Mouse (Mus musculus) liver, embryonic 14.5 days (tissue): ENCODE data around the gene Polr3gl. TPM values are rescaled to one million over a fixed set of nuclear protein-coding genes. Genes with fewer than 3 reads are reported as not detected.

Source experiments
- ATAC-seq: fragments of 200-750 bp; cut with Nextera tagmentation; 2 replicates; pipeline ENCODE4 v1.8.0; 2017; ENCODE audit warnings: moderate number of reproducible peaks, mild to moderate bottlenecking, moderate library complexity; ENCODE audit not compliant: insufficient read depth
- DNase-seq, 3 experiments: peaks; one replicate each; pipeline ENCODE4 v3.0.0-alpha.2; 2012 to 2013; ENCODE audit warnings: low read depth in 3 of 3, low spot score in 3 of 3
- H3K27ac ChIP-seq: fragments of 300-500 bp; sonication (generic); 2 replicates; pipeline ENCODE4 v1.5.1; 2014; ENCODE audit warnings: moderate library complexity, mild to moderate bottlenecking, control low read depth, inconsistent platforms
- H3K27me3 ChIP-seq: fragments of 300-500 bp; sonication (generic); 2 replicates; pipeline ENCODE4 v1.6.1; 2014; ENCODE audit warnings: mild to moderate bottlenecking, low read length, moderate library complexity; ENCODE audit not compliant: control insufficient read depth, insufficient read depth
- H3K36me3 ChIP-seq: fragments of 300-500 bp; sonication (generic); replicated peaks from 2 replicates; pipeline ENCODE4 v1.6.1; 2014; ENCODE audit warnings: low read depth; ENCODE audit not compliant: control insufficient read depth, insufficient read depth
- H3K4me1 ChIP-seq, 2 experiments: fragments of 200-500 bp in 1 of 2; fragments of 300-500 bp in 1 of 2; sonication (generic) in 1 of 2; replicated peaks; 2 replicates each; pipeline ENCODE4 v1.6.1; 2012 to 2014; ENCODE audit warnings: antibody characterized with exemption in 1 of 2, inconsistent platforms in 1 of 2, low read length in 1 of 2; ENCODE audit not compliant: control insufficient read depth in 2 of 2, insufficient read depth in 2 of 2
- H3K4me2 ChIP-seq: fragments of 300-500 bp; sonication (generic); 2 replicates; pipeline ENCODE4 v1.6.1; 2014; ENCODE audit warnings: low read depth, mild to moderate bottlenecking, control low read depth, moderate library complexity
- H3K4me3 ChIP-seq, 2 experiments: fragments of 200-500 bp in 1 of 2; fragments of 300-500 bp in 1 of 2; sonication (generic) in 1 of 2; 2 replicates each; pipeline ENCODE4 v1.5.1; 2012 to 2014; ENCODE audit warnings: low read depth in 2 of 2, low read length in 2 of 2, mild to moderate bottlenecking in 2 of 2, control low read depth in 1 of 2, inconsistent platforms in 1 of 2, moderate library complexity in 1 of 2; ENCODE audit not compliant: insufficient read depth in 1 of 2
- H3K9ac ChIP-seq: fragments of 300-500 bp; sonication (generic); replicated peaks from 2 replicates; pipeline ENCODE4 v1.6.1; 2014; ENCODE audit warnings: mild to moderate bottlenecking, control low read depth, moderate library complexity
- H3K9me3 ChIP-seq: fragments of 300-500 bp; sonication (generic); 2 replicates; pipeline ENCODE4 v1.6.1; 2016; ENCODE audit warnings: low read length, mixed read lengths; ENCODE audit not compliant: control insufficient read depth
- CTCF ChIP-seq: IDR thresholded peaks from 2 replicates; pipeline ENCODE4 v1.5.1; 2016; ENCODE audit warnings: antibody characterized with exemption, low read depth, control low read depth
- EP300 ChIP-seq: IDR thresholded peaks from 2 replicates; pipeline ENCODE4 v1.6.1; 2016; ENCODE audit warnings: antibody characterized with exemption, low read depth
- WGBS: fragments of 180-500 bp; shearing (Covaris S2); extraction: QIAGEN DNeasy Blood & Tissue Kit; methylation state at CpG from one replicate; pipeline ENCODE4 v1.1.7; 2014; ENCODE audit not compliant: insufficient replicate concordance; 5-methylcytosine and 5-hydroxymethylcytosine counted together
- polyA plus RNA-seq, 2 experiments: library from polyadenylated mRNA; depleted of rRNA in 1 of 2; stranded (reverse) in 1 of 2; unstranded in 1 of 2; fragments of >200 nt; fragmentation: Nextera tagmentation in 1 of 2; extraction: Ambion mirVana in 1 of 2; gene quantifications; 2 replicates each; pipeline versions ENCODE4 v1.2.1 to v1.2.3; 2012 to 2014

Polr3gl gene
- polyA plus RNA-seq, 2 experiments: 3.0 to 11.8 TPM

DNA sequence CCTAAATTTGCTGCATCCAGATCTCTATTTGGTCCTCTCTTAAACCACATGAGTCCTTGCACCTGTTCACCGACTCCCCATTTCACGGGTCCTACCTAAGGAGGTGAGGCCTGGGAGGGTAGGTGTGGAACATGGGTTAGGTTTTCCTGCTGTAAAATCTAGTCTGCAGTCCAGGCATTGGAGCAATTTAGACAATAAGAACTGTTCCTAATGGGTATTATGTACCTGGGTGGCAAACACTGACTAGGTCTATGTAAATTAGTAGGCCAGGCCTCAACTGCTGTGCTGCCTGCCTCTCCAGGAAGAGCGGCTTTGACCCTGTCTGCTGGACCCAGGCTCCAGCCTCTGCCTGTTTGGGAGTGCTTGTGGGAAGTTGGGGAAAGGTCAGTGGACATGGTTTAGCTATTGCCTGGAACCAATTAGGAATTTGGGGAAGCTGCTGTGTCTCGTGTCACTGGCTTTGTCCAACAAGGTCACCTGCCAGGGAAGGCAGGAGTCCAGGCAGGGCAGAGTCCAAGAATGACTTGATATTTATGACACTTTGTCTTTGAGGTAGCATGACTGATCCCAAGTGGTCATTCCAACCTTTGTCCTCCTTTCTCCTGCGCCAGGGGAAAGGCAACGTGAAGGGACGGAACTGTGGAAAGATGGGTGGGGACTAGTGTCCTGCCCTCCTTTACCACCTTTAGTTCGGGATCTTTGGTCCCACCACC is 18.6 kb downstream of the Polr3gl start:
- H3K36me3 ChIP-seq: no peaks in the 10 kb centered on the region
- H3K4me3 ChIP-seq: no peak overlapping the region
- WGBS: 83% methylated on average over 8 of the region's 8 CpGs
- DNase-seq: no peak
- no peaks in the 10 kb centered on the region for H3K9me3 ChIP-seq
- no peak for ATAC-seq
- no peaks in the 10 kb centered on the region for H3K27me3 ChIP-seq
- no peak overlapping the region for H3K9ac ChIP-seq
- no peak for TF ChIP-seq CTCF
- H3K4me2 ChIP-seq: no peak overlapping the region
- H3K27ac ChIP-seq: no peak overlapping the region
- peaks cover 9 to 34% of the 10 kb centered on the region in 2 experiments for H3K4me1 ChIP-seq

DNA sequence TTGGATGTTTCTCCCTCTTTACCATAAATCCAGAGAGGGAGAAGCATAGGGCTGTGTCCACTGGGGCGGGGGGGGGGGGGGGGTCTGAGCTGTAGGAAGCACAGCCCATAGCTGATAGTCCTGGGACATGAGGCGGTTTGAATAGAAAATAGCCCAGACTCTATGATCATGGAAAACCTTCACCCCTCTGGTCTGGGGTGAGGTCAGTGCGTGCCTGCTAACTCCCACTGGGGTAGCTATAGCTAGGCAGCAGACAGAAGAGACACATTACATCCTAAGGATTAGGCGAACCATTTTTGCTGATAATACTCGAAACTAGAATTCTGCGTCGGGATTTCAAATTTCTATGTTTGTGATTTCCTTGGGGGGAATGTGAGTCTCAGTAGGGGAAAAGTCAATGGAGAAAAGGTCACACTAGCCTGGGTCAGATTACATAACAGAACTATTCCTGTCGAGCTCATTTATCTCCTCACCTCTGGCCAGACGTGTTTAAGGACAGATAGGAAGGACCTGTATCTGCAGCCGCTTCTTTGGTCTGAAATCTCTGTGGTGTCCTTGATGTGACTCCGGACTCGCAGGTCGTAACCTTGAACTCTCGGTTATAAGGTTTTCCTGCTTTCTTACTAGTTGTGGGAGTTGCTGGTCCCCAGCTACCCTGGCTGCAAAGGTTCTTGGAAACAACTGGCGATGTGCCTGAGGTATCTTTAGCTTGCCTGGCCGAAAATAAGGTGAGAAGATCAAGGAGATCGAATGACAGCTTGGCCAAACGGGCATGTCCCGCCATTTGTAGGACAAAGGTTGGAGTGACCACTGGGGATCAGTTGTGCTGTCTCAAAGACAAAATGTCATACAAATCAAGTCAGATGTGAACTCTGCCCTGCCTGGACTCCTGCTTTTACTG is 20.1 kb downstream of the Polr3gl start:
- Histone ChIP-seq H3K36me3 (no peaks in the 10 kb centered on the region), H3K4me3 (no peak overlapping the region), H3K9me3 (no peaks in the 10 kb centered on the region), H3K27me3 (no peaks in the 10 kb centered on the region), H3K27ac (no peak overlapping the region), H3K4me2 (no peak overlapping the region), H3K4me1 (peaks cover 5 to 30% of the 10 kb centered on the region in 2 experiments), H3K9ac (no peak overlapping the region)
- TF ChIP-seq CTCF: no peak
- no peak for TF ChIP-seq EP300
- WGBS: 62% methylated on average over 18 of the region's 19 CpGs
- DNase-seq (no peak), ATAC-seq (no peak)

DNA sequence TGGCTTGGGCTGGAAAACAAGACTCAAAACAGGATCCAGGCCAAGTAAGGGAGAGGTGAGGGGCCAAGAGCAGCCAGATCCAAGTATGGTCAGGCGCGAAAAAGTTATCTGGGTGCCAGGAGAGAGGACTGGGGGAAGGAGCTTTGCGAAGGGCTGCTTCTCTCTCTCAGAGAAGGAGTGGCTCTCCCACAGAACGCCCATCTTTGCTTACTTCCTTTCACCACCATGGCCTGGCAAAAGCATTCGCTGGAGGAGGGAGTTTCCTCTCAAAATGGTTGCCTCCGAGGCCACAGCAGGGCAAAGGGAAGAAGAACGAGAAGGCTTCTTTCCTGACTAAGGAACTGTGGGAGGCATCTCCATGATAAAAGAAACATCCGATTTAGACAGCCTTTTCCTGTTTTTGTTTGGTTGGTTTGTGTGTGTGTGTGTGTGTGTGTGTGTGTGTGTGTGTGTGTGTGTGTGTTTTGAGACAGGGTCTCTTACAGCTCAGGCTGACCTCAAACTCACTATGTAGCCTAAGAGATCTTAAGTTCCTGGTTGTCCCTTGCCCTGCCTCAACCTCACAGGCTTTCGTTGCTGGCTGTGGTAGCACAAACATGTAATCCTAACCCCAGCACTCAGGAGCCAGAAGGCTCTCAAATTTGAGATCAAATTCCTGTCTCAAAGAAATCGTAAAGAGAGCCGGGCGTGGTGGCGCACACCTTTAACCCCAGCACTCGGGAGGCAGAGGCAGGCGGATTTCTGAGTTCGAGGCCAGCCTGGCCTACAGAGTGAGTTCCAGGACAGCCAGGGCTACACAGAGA is 21.9 kb downstream of the Polr3gl start:
- 53% methylated on average over 16 of the region's 16 CpGs for WGBS
- Histone ChIP-seq H3K27me3 (no peaks in the 10 kb centered on the region), H3K27ac (no peak overlapping the region), H3K36me3 (no peaks in the 10 kb centered on the region), H3K4me1 (peaks cover 5 to 28% of the 10 kb centered on the region in 2 experiments), H3K4me3 (no peak overlapping the region), H3K9ac (no peak overlapping the region), H3K4me2 (no peak overlapping the region), H3K9me3 (no peaks in the 10 kb centered on the region)
- TF ChIP-seq EP300 (no peak), CTCF (no peak)
- ATAC-seq (no peak), DNase-seq (no peak)

DNA sequence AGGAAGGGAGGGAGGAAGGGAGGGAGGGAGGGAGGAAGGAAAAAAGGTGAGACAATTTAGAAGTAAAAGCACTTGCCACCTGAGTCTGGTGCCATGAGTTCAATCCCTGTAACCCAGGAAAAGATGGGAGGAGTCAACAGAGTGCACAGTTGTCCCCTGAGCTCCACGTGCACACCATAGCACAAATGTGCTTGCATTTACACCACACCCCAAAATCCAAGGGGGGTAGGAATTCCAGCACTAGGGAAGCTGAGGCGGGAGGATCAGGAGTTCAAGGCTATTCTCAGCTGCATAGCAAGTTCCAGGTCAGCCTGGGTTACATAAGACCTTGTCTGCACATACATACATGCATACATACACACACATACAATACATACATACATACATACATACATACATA is 22.6 kb downstream of the Polr3gl start:
- H3K27ac ChIP-seq: no peak overlapping the region
- ATAC-seq (no peak), DNase-seq (no peak)
- no peaks in the 10 kb centered on the region for H3K27me3 ChIP-seq
- H3K36me3 ChIP-seq: no peaks in the 10 kb centered on the region
- H3K9me3 ChIP-seq: no peaks in the 10 kb centered on the region
- WGBS: 55% methylated on average over 2 of the region's 2 CpGs
- no peak overlapping the region for H3K9ac ChIP-seq
- no peak overlapping the region for H3K4me3 ChIP-seq
- no peak overlapping the region for H3K4me2 ChIP-seq
- TF ChIP-seq EP300 (no peak), CTCF (no peak)
- H3K4me1 ChIP-seq: peaks cover 1 to 24% of the 10 kb centered on the region in 2 experiments

DNA sequence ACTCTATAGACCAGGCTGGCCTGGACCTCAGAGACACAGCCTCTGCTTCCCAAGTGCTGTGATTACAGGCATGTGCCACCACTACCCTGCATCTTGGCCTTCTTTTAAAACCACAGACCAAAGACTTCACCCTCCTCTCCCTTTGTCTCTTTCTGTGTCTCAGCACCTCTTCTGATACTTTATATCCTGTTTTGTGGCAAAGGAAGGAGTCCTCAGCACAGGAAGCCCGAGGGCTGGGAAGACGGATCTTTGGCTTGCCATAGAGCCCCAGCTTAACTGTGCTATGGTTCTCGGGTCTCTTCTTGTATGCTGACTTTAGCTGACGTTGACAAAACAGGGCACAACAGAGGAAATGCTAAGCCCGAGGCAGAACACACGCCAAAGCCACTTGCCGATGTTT is 23.3 kb downstream of the Polr3gl start:
- Histone ChIP-seq H3K36me3 (no peaks in the 10 kb centered on the region), H3K27me3 (no peaks in the 10 kb centered on the region), H3K4me1 (peaks cover 0 to 20% of the 10 kb centered on the region in 2 experiments; a peak in 3 of 4 replicates), H3K4me2 (no peak overlapping the region), H3K4me3 (no peak overlapping the region), H3K9ac (no peak overlapping the region), H3K27ac (no peak overlapping the region), H3K9me3 (no peaks in the 10 kb centered on the region)
- TF ChIP-seq EP300: no peak
- TF ChIP-seq CTCF: no peak
- 38% methylated on average over 7 of the region's 7 CpGs for WGBS
- DNase-seq (no peak), ATAC-seq (no peak)
